Mouse (Mus musculus): ENCODE results near the gene Zswim3. TPM values are rescaled to one million over a fixed set of nuclear protein-coding genes. Genes with fewer than 3 reads are reported as not detected.
"Not testable (repeated sequence)": the region's sequence is repeated elsewhere in the genome, so short reads cannot be mapped to it uniquely, and the experiment has no call there.

The Zswim3 gene
- polyA plus RNA-seq, 1 experiment from 2014 or later = 5.4 TPM

DNA sequence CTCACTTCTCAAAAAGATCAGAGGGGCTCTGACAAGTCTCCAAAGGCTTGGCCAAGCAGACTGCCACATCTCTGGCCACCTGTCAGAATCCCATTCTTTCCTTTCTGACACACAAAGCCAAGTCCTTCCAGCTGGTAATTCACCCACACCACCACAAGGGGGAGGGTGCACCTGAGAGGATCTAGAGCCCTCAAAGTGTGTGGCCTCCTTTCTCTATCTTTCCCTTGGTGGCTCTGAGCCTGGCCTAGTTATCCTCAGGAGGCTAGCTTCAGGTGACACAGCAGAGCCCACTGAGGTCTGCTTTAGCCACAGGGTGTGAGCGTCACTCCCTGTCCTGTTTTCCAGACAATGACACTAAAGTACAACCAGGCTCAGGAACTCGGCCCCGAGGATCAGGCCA is 11.7 kb upstream of the Zswim3 start:
- H3K36me3 ChIP-seq = peaks cover 79% of the 10 kb centered on the region
- no peak overlapping the region for H3K4me3 ChIP-seq
- H3K4me1 ChIP-seq (replicated peaks) = peaks cover 21% of the 10 kb centered on the region
- 0 out of 2 replicates have a peak, but pooled peaks have one; percentile 20 for ATAC-seq (ENCODE audit: insufficient number of reproducible peaks, low FRiP score)
- no peak overlapping the region for H3K4me2 ChIP-seq
- 45% methylated on average over 3 of the region's 3 CpGs for WGBS
- no peaks in the 10 kb centered on the region for H3K9me3 ChIP-seq (replicated peaks)
- H3K27ac ChIP-seq (ENCODE audit: poor library complexity, severe bottlenecking) = peak overlapping the region; percentile 68
- H3K9ac ChIP-seq = peak overlapping the region; percentile 48
- no peaks in the 10 kb centered on the region for H3K27me3 ChIP-seq (replicated peaks)

DNA sequence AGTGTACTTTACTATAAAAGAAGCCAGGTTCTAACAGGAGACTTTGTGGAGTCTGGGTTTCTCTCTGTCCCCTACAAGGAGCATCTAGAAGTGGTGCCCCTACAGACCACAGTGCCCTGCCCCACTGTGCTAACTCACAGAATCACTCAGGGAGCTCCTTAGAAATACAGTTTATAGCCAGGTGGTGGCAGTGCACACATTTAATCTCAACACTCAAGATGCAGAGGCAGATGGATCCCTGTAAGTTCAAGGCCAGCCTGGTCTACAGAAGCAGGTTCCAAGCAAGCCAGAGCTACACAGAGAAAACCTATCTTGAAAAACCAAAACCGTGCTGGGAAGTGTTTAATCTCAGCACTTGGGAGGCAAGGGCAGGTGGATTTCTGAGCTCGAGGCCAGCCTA is 11.1 kb upstream of the Zswim3 start:
- H3K36me3 ChIP-seq = peaks cover 80% of the 10 kb centered on the region
- no peaks in the 10 kb centered on the region for H3K27me3 ChIP-seq (replicated peaks)
- no peak overlapping the region for H3K4me3 ChIP-seq
- H3K4me2 ChIP-seq = no peak overlapping the region
- 87% methylated on average over 2 of the region's 2 CpGs for WGBS
- no peak for ATAC-seq (ENCODE audit: insufficient number of reproducible peaks, low FRiP score)
- H3K9me3 ChIP-seq (replicated peaks) = no peaks in the 10 kb centered on the region
- H3K9ac ChIP-seq = peak overlapping the region; percentile 48; the same call in 1 of the 2 replicates
- H3K27ac ChIP-seq (ENCODE audit: poor library complexity, severe bottlenecking) = peak overlapping the region; percentile 68
- H3K4me1 ChIP-seq (replicated peaks) = peaks cover 15% of the 10 kb centered on the region

DNA sequence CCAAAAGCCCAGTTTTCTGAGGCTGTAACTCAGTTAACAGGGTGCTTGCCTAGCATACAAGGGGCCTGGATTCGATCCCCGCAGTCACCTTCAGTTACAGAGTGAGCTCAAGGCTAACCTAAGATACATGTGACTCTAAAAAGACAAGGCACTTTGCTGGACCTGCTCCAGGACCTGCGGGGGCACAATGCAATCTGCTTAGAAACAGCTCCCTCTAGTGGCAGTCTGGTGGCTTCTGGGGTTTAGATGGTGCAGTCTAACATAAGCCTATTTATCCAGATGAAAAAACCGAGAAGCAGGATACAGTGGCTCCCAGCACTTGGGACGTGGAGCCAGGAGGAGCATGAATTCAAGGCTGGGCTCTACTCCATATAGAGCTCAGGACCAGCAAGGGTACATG is 10.6 kb upstream of the Zswim3 start:
- Histone ChIP-seq H3K4me3 (no peak overlapping the region), H3K9ac (no peak overlapping the region), H3K4me1 (replicated peaks) (peaks cover 12% of the 10 kb centered on the region), H3K9me3 (replicated peaks) (no peaks in the 10 kb centered on the region), H3K4me2 (no peak overlapping the region), H3K36me3 (peaks cover 81% of the 10 kb centered on the region), H3K27ac (ENCODE audit: poor library complexity, severe bottlenecking) (no peak overlapping the region), H3K27me3 (replicated peaks) (no peaks in the 10 kb centered on the region)
- WGBS = 36% methylated on average over 5 of the region's 5 CpGs
- peak; percentile 58; the same call in 1 of the 2 replicates for ATAC-seq (ENCODE audit: insufficient number of reproducible peaks, low FRiP score)

DNA sequence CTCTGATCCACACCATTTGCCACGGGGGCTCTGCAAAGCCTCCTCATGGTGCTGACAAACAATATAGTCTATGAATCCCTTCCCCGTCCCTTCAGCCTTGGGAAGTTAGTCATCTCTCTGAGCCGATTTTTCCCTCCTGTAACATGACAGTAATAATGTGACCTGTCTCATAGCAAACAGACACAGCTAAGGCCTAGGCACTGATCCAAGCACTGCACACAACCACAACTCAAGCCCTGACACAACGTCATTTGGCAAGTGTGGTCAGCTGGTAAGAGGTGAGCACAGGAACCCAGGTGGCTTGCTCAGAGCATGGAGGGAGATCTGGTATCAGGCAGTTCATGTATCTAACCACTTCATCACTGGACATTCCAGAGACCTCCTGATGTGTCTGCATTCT is 9.0 kb upstream of the Zswim3 start:
- ATAC-seq (ENCODE audit: insufficient number of reproducible peaks, low FRiP score) = no peak
- peaks cover 82% of the 10 kb centered on the region for H3K36me3 ChIP-seq
- H3K4me3 ChIP-seq = no peak overlapping the region
- no peak overlapping the region for H3K27ac ChIP-seq (ENCODE audit: poor library complexity, severe bottlenecking)
- no peak overlapping the region for H3K4me2 ChIP-seq
- H3K9me3 ChIP-seq (replicated peaks) = no peaks in the 10 kb centered on the region
- H3K9ac ChIP-seq = no peak overlapping the region
- 76% methylated on average over 4 of the region's 4 CpGs for WGBS
- H3K27me3 ChIP-seq (replicated peaks) = no peaks in the 10 kb centered on the region
- peaks cover 12% of the 10 kb centered on the region for H3K4me1 ChIP-seq (replicated peaks)

DNA sequence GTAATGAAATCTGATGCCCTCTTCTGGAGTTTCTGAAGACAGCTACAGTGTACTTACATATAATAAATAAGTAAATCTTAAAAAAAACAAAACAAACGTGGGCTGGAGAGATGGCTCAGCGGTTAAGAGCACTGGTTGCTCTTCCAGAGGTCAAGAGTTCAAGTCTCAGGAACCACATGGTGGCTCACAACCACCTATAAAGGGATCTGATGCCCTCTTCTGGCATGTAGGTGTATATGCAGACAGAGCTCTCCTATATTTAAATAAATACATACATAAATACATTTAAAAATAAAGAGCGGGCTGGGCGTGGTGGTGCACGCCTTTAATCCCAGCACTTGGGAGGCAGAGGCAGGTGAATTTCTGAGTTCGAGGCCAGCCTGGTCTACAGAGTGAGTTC is 6.3 kb upstream of the Zswim3 start:
- not testable (repeated sequence) for H3K4me3 ChIP-seq; H3K4me2 ChIP-seq; H3K27me3 ChIP-seq (replicated peaks); H3K9me3 ChIP-seq (replicated peaks); ATAC-seq (ENCODE audit: insufficient number of reproducible peaks, low FRiP score); H3K27ac ChIP-seq (ENCODE audit: poor library complexity, severe bottlenecking); H3K9ac ChIP-seq
- Histone ChIP-seq H3K4me1 (replicated peaks) (peaks cover 11% of the 10 kb centered on the region), H3K36me3 (peaks cover 75% of the 10 kb centered on the region)
- WGBS = 75% methylated on average over 6 of the region's 6 CpGs

DNA sequence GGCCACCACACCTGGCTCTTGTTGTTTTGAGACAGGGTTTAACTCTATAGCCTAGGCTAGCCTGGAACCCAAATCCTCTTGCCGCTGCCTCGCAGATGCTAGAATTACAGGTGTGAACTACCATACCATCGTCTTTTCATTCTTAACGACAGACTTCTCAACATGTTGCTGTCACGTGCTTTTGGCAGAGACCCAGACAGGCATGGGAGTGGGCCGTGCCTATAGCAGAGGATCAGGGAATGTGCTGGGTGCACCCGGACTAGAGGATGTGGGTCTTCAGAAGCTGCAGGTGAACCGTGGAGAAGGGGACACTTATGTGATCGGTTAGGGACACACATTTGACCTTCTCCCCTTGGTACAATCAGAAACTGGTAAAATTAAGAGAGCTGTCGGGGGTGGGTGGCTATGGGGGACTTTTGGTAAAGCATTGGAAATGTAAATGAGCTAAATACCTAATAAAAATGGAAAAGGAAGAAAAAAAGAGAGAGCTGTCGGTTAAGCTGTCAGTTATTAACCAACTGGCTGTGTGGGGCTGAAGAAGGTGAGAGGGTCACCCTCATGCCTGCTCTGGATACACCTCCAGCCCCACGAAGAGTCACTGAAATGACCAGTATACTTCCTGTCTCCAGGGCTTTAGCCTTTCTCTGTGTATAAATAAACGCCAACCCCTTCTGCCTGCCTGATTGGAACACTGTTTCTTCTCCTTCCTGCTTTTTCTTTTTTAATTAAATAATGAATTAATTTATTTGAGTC is 4.5 kb upstream of the Zswim3 start:
- Histone ChIP-seq H3K4me2 (no peak overlapping the region), H3K36me3 (peaks cover 66% of the 10 kb centered on the region), H3K4me1 (replicated peaks) (peaks cover 15% of the 10 kb centered on the region), H3K9ac (no peak overlapping the region), H3K9me3 (replicated peaks) (no peaks in the 10 kb centered on the region), H3K4me3 (no peak overlapping the region), H3K27me3 (replicated peaks) (no peaks in the 10 kb centered on the region), H3K27ac (ENCODE audit: poor library complexity, severe bottlenecking) (no peak overlapping the region)
- 90% methylated on average over 13 of the region's 13 CpGs for WGBS
- ATAC-seq (ENCODE audit: insufficient number of reproducible peaks, low FRiP score) = no peak

DNA sequence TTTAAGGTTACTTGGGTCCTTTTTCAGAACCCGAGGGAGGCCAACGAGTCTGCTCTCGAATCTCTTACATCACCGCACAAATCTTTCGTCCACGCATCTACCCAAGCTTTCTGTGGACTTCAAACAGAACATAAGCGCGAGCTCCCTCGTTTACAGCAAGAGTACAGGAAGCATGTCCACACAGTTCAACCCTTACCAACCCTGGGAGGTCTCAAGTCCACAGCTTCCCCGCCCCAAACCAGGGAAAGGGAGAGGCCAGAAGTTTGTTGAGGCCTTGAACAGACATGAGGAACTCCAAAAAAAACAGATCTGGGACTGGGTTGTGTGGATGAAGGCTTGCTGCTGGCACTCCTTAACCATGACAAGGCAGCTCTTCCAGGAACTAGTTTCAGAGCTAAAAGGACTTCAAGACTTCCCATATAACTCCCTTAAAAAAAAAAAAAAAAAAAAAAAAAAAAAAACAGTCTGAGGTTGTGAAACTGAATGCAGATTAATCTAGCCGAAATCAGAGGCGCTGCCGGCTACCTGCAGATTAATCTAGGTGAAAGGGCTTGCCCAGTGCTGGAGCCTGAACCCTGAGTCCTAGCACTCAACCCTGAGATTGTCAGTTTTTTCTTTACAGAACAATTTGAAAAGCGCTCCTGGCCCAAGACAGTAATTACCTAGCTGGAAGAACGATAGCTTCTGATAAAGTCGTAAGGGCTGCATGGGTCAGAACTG is 1.5 kb upstream of the Zswim3 start:
- Histone ChIP-seq H3K27me3 (replicated peaks) (no peaks in the 10 kb centered on the region), H3K27ac (ENCODE audit: poor library complexity, severe bottlenecking) (no peak overlapping the region), H3K4me1 (replicated peaks) (peaks cover 21% of the 10 kb centered on the region), H3K4me2 (peak overlapping the region; percentile 88), H3K36me3 (peaks cover 42% of the 10 kb centered on the region), H3K4me3 (peak overlapping the region; percentile 85), H3K9me3 (replicated peaks) (no peaks in the 10 kb centered on the region), H3K9ac (peak overlapping the region; percentile 88)
- WGBS = 91% methylated on average over 16 of the region's 16 CpGs
- ATAC-seq (ENCODE audit: insufficient number of reproducible peaks, low FRiP score) = no peak

DNA sequence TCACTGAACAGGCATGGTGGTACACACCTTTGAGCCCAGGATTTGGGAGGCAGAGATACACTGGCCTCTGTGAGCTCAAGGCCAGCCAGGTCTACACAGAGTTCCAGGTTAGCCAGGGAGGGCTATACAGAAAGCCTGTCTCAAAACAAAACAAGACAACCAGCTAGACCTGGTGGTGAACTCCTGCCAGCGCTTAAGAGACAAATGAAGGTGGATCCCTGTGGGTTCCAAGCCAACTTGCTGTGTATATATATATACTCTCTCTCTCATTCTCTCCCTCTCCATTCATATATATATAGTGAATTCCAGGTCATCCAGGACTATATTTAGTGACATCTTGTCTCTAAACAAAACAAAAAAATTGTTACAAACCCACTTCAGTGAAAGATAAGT is 981 bp upstream of the Zswim3 start:
- Histone ChIP-seq H3K4me3 (peak overlapping the region; percentile 85), H3K27ac (ENCODE audit: poor library complexity, severe bottlenecking) (no peak overlapping the region), H3K36me3 (peaks cover 42% of the 10 kb centered on the region), H3K4me2 (peak overlapping the region; percentile 88), H3K9me3 (replicated peaks) (no peaks in the 10 kb centered on the region), H3K4me1 (replicated peaks) (peaks cover 21% of the 10 kb centered on the region), H3K9ac (peak overlapping the region; percentile 88), H3K27me3 (replicated peaks) (no peaks in the 10 kb centered on the region)
- no peak for ATAC-seq (ENCODE audit: insufficient number of reproducible peaks, low FRiP score)
- WGBS = 57% methylated on average over 1 of the region's 1 CpGs

DNA sequence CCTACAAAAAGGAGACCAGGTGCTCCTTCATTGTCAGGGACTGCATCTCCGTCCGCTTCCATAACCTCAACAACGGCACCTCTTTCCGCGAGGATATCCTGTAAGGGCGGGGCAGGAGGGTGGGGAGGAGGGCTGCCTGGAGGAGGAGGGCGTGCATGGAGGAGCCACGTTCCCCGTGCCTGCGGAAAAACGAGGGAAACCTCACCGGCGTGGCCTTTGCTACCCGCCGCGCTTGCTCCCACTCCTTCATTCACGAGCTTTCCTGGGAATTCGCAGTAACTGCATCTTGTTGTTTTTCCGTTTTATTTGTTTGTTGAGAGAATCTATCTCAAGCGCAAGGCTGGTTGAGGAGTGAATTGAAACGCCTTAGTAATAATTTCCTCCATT is 427 bp downstream of the Zswim3 start:
- peak overlapping the region; percentile 89 for H3K4me2 ChIP-seq
- H3K36me3 ChIP-seq = peaks cover 35% of the 10 kb centered on the region
- H3K27me3 ChIP-seq (replicated peaks) = no peaks in the 10 kb centered on the region
- ATAC-seq (ENCODE audit: insufficient number of reproducible peaks, low FRiP score) = peak; percentile 78
- WGBS = 1% methylated on average over 21 of the region's 21 CpGs
- peak overlapping the region; percentile 82 for H3K9ac ChIP-seq
- H3K4me3 ChIP-seq = peak overlapping the region; percentile 85
- peaks cover 21% of the 10 kb centered on the region for H3K4me1 ChIP-seq (replicated peaks)
- H3K27ac ChIP-seq (ENCODE audit: poor library complexity, severe bottlenecking) = peak overlapping the region; percentile 82
- H3K9me3 ChIP-seq (replicated peaks) = no peaks in the 10 kb centered on the region

DNA sequence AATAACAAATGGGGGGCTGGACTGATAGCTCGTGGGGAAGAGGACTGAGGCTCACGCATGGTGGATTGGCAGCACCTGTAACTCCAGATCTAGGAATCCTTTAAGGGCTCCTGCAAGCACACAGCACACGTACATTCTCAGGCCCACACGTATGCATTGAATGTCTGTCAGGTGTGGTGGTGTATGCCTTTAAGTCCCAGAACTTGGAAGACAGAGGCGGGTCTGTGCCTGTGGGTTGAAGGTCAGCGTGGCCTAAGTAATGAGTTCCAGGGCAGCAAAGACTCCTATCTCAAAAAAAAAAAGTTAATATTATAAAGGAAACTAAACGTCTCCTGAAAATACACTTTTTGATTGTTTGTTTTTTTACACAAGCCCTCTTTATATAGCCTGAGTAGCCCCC is 1.7 kb downstream of the Zswim3 start:
- H3K27me3 ChIP-seq (replicated peaks) = no peaks in the 10 kb centered on the region
- H3K4me1 ChIP-seq (replicated peaks) = peaks cover 21% of the 10 kb centered on the region
- no peak for ATAC-seq (ENCODE audit: insufficient number of reproducible peaks, low FRiP score)
- no peaks in the 10 kb centered on the region for H3K9me3 ChIP-seq (replicated peaks)
- 0 out of 2 replicates have a peak overlapping the region, but pooled peaks have one; percentile 1 for H3K4me2 ChIP-seq
- H3K36me3 ChIP-seq = peaks cover 23% of the 10 kb centered on the region
- 72% methylated on average over 7 of the region's 7 CpGs for WGBS
- H3K4me3 ChIP-seq = no peak overlapping the region
- no peak overlapping the region for H3K9ac ChIP-seq
- no peak overlapping the region for H3K27ac ChIP-seq (ENCODE audit: poor library complexity, severe bottlenecking)

DNA sequence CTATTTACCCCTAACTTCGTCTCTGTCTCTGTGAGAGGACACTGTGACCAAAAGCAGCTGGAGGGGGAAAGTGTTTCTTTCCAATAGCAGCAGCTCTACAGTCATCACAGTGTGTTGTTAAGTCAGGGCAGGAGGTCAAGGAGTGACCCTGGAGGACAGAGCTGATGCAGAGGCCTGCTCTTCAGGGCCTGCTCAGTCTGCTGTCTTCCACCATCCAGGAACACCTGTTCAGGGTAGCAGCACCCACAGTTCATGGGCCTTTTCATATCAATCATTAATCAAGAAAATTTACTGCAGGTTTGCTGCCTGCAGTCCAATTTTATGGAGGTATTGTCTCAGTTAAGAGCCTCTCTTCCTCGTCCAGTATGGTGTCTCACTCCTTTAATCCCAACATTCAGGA is 8.7 kb downstream of the Zswim3 start:
- Histone ChIP-seq H3K4me1 (replicated peaks) (peaks cover 20% of the 10 kb centered on the region), H3K36me3 (peaks cover 18% of the 10 kb centered on the region), H3K27me3 (replicated peaks) (no peaks in the 10 kb centered on the region), H3K9ac (no peak overlapping the region), H3K4me2 (no peak overlapping the region), H3K9me3 (replicated peaks) (no peaks in the 10 kb centered on the region), H3K27ac (ENCODE audit: poor library complexity, severe bottlenecking) (no peak overlapping the region), H3K4me3 (no peak overlapping the region)
- 60% methylated on average over 2 of the region's 2 CpGs for WGBS
- ATAC-seq (ENCODE audit: insufficient number of reproducible peaks, low FRiP score) = no peak
